Mouse (Mus musculus) neural tube, embryonic 13.5 days (tissue): ENCODE results near the gene Ski. TPM values are rescaled to one million over a fixed set of nuclear protein-coding genes. Genes with fewer than 3 reads are reported as not detected.

ENCODE experiments used
- ATAC-seq: fragments of 200-750 bp; cut with Nextera tagmentation; 2 replicates; pipeline ENCODE4 v1.8.0; 2017; ENCODE audit warnings: low read depth, mild to moderate bottlenecking, moderate TSS enrichment, moderate library complexity
- H3K27ac ChIP-seq: fragments of 300-500 bp; sonication (generic); replicated peaks from 2 replicates; pipeline ENCODE4 v1.5.1; 2015; ENCODE audit warnings: moderate library complexity, mild to moderate bottlenecking, inconsistent platforms
- H3K27me3 ChIP-seq: fragments of 300-500 bp; sonication (generic); 2 replicates; pipeline ENCODE4 v1.6.1; 2015; ENCODE audit warnings: mild to moderate bottlenecking, inconsistent platforms
- H3K36me3 ChIP-seq: fragments of 300-500 bp; sonication (generic); 2 replicates; pipeline ENCODE4 v1.6.1; 2015; ENCODE audit warnings: mild to moderate bottlenecking, inconsistent platforms
- H3K4me1 ChIP-seq: fragments of 300-500 bp; sonication (generic); replicated peaks from 2 replicates; pipeline ENCODE4 v1.6.1; 2015; ENCODE audit warnings: inconsistent platforms
- H3K4me2 ChIP-seq: fragments of 300-500 bp; sonication (generic); 2 replicates; pipeline ENCODE4 v1.6.1; 2015; ENCODE audit warnings: inconsistent platforms, mild to moderate bottlenecking, moderate library complexity
- H3K4me3 ChIP-seq: fragments of 300-500 bp; sonication (generic); 2 replicates; pipeline ENCODE4 v1.5.1; 2015; ENCODE audit warnings: mild to moderate bottlenecking, inconsistent platforms
- H3K9ac ChIP-seq: fragments of 300-500 bp; sonication (generic); 2 replicates; pipeline ENCODE4 v1.6.1; 2015; ENCODE audit warnings: moderate library complexity, mild to moderate bottlenecking, inconsistent platforms
- H3K9me3 ChIP-seq: fragments of 300-500 bp; sonication (generic); 2 replicates; pipeline ENCODE4 v1.6.1; 2016; ENCODE audit warnings: inconsistent platforms
- WGBS: fragments of 180-500 bp; shearing (Covaris S2); methylation state at CpG from one replicate; pipeline ENCODE4 v1.1.7; 2015; 5-methylcytosine and 5-hydroxymethylcytosine counted together
- polyA plus RNA-seq: library from polyadenylated mRNA; unstranded; fragments of >200 nt; fragmentation: Nextera tagmentation; extraction: Ambion mirVana; gene quantifications from 2 replicates; pipeline ENCODE4 v1.2.1, GENCODE M21; 2015

The Ski gene
- polyA plus RNA-seq, 1 experiment from 2014 or later: 11.3 TPM

DNA sequence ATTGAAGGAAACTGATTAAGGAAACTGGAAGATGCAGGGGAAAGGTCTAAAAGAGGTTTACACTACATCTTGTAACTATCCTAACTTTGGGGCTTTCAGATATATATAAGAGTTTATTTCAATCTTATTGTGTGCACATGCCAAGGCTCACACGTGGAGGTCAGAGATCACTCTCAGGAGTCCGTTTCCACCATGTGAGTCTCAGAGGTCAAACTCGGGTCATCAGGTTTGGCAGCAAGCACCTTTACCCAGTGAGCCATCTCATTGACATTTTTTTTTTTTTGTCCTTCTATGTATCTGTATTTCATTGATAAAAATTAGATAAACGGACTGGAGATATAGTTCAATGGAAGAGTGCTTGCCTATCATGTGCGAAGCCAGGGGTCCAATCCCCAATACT is 6.1 kb upstream of the Ski start:
- no peaks in the 10 kb centered on the region for H3K9me3 ChIP-seq
- H3K36me3 ChIP-seq: no peaks in the 10 kb centered on the region
- 78% methylated on average over 5 of the region's 5 CpGs for WGBS
- no peak overlapping the region for H3K4me2 ChIP-seq
- H3K4me3 ChIP-seq: no peak overlapping the region
- H3K27ac ChIP-seq: no peak overlapping the region
- no peak for ATAC-seq
- peaks cover 10% of the 10 kb centered on the region for H3K4me1 ChIP-seq
- H3K27me3 ChIP-seq: no peaks in the 10 kb centered on the region
- H3K9ac ChIP-seq: no peak overlapping the region

DNA sequence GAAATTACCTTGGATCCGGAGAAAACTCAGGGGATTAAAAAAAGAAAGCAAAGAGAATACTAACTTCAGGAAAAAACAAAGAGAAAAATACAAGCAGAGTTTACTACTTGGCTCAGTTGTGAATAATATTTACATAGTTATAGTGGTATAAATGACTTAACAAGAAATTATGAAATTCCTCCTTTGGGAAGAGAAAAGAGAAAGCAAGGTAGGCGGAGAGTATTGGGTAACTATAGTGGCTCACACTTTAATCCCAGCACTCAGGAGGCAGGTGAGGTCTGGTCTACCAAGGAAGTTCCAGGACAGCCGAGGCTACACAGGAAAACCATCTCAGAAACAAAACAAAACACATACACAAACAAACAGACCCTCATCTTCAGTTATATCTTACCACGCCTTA is 5.6 kb upstream of the Ski start:
- no peak for ATAC-seq
- Histone ChIP-seq H3K4me1 (peaks cover 7% of the 10 kb centered on the region; the same call in 1 of the 2 replicates), H3K27me3 (no peaks in the 10 kb centered on the region), H3K9ac (no peak overlapping the region), H3K4me3 (no peak overlapping the region), H3K27ac (no peak overlapping the region), H3K36me3 (no peaks in the 10 kb centered on the region), H3K4me2 (no peak overlapping the region), H3K9me3 (no peaks in the 10 kb centered on the region)
- WGBS: 89% methylated on average over 4 of the region's 4 CpGs

DNA sequence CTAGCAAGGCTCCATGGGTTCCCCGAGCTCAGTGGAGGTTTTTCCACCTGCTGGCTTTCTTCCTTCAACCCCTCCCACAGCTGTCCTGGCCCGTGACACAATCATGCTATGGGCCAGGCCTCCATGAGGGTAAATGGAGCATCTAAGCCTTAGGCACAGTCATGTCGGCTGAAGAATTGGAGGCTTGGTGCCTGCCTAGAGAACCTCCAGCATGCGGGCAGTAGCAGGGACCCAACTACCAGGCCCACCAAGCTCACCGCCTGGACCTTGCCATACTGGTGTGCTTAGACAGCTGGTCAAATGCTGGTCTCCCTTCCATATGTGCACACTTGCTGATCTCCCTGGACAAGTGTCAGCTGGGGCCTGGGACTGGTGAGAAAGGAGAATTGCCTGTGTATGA is 3.5 kb upstream of the Ski start:
- H3K9me3 ChIP-seq: no peaks in the 10 kb centered on the region
- no peak for ATAC-seq
- H3K27me3 ChIP-seq: no peaks in the 10 kb centered on the region
- no peak overlapping the region for H3K27ac ChIP-seq
- peaks cover 17% of the 10 kb centered on the region for H3K4me1 ChIP-seq
- no peak overlapping the region for H3K4me3 ChIP-seq
- no peaks in the 10 kb centered on the region for H3K36me3 ChIP-seq
- no peak overlapping the region for H3K9ac ChIP-seq
- H3K4me2 ChIP-seq: no peak overlapping the region
- WGBS: 86% methylated on average over 5 of the region's 5 CpGs

DNA sequence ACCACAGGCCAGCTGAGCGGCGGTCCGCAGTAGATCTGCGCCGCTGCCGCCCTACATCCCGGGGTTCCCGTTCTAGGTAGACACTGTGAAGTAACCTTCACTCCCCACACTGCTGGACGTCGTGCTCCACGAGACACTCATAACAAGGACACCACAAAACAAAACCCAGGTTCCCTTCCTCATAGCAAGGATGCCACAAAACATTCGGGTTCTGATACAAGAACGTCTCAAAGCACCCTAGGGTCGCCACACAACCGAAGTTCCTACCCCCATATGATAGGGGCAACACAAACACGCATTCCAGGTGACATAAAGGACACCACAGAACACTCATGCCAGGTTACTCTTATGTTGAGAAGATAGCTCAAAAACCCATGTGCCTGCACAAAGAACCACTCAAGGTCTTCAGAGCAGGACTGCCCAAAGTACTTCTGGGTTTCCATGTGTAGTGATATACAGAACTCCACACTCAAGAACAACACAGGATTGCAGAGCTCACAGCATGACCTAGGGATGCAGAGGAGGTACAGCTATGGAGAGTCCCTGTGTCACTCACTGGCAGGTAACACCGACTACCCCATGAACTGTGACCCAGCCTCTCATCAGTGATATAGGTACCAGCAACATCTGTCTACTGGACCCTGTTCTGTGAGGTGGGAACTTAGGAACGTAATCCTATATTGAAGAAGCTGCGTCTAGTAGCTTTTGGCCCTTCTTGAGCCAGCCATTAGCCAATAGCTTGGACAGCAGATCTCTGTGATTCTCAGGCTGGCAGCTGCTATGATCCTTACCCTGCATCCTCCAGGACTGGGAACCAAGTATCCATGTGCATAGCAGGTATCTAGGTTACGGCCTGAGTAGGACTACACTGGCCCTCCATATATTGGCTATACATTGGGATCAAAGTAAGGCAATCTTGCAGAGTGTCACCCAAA is 1.5 kb upstream of the Ski start:
- Histone ChIP-seq H3K4me1 (peaks cover 38% of the 10 kb centered on the region), H3K9me3 (no peaks in the 10 kb centered on the region), H3K4me2 (peak overlapping the region; percentile 69), H3K27me3 (no peaks in the 10 kb centered on the region), H3K36me3 (no peaks in the 10 kb centered on the region), H3K4me3 (peak overlapping the region; percentile 84), H3K27ac (peak overlapping the region; percentile 97), H3K9ac (peak overlapping the region; percentile 87)
- 33% methylated on average over 20 of the region's 20 CpGs for WGBS
- peak; percentile 42 for ATAC-seq

DNA sequence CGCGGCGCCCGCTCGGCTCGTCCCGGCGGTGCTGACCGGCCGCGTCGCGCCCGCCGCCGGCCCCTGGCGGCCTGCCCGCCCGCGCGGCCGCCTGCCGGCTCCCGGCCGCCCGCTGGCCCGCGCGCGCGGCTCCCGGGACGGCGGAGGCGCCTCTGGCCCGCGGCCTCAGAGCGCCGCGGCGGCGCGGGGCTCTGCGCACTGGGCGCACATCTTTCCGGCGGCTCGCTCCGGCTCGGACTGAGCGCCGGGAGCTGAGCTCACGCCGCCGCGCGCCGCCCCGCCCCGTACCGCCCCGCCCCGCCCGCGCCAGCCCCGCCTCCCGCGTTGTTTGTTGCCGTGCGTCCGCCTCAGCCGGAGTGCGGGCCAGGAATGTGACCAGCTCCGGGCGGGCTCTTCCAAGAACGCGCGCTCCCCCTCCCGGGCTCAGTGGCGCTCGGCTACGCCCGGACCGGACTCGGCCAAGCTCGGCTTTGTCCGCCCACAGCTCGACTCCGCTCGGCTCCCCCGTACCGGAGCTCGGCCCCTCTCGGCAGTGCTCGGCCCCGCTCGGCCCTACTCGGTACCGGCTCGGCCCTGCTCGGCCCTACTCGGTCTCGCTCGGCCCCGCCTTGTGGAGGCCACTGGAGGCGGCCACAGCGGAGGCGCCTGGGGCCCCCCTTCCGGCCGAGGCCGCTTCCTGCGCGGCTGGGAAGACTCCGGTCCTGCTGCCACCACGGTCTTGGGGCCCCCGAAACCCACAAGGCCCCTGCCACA is 625 bp upstream of the Ski start:
- ATAC-seq: peak; percentile 99
- Histone ChIP-seq H3K27me3 (no peaks in the 10 kb centered on the region), H3K4me2 (peak overlapping the region; percentile 69), H3K9me3 (no peaks in the 10 kb centered on the region), H3K9ac (peak overlapping the region; percentile 98), H3K36me3 (no peaks in the 10 kb centered on the region), H3K4me3 (peak overlapping the region; percentile 84), H3K27ac (peak overlapping the region; percentile 97), H3K4me1 (peaks cover 46% of the 10 kb centered on the region)
- under 1% methylated on average over 69 of the region's 116 CpGs for WGBS

DNA sequence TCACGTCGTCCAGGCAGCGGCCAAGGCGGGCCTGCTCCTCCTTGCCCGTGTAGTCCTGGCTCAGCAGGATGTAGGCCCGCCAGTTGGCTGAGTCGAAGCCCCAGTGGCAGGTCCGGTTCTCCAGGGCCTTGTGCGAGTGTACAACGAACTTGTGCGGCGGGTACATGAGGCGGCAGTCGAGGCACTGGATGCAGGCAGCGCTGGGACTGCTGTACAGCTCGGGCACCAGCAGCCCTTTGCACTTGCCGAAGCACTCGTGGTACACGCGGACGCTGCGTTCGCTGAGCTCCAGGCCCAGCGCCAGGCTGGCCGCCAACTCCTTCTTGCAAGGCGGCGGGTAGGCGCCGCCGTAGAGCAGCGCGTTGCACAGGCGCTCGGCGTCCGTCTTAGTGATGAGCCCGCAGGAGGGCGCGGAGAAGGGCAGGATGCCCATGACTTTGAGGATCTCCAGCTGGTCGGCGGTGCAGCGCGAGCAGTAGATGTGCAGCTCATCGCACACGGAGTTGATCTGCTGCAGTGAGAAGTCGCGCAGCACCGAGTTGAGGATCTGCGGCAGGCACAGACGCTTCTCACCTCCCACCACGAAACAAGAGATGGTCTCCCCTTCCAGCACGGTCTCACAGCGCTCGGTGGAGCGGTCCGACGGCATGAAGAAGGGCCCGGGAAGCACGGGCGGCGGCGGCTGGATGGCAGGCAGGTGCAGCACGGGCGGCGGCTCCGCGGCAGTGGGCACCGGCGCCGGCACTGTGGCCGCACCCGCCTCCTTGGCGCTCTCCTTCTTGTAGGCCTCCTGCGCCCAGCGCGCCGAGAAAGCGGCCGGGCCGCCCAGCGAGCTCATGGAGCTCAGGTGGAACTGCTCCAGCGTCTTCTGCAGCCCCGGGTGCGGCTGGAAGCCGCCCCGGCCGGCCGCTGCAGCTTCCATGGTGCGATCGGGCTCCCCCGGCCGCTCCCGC is 517 bp downstream of the Ski start:
- H3K27me3 ChIP-seq: no peaks in the 10 kb centered on the region
- H3K9ac ChIP-seq: peak overlapping the region; percentile 98
- peak overlapping the region; percentile 97 for H3K27ac ChIP-seq
- ATAC-seq: no peak
- H3K36me3 ChIP-seq: no peaks in the 10 kb centered on the region
- peaks cover 58% of the 10 kb centered on the region for H3K4me1 ChIP-seq
- peak overlapping the region; percentile 84 for H3K4me3 ChIP-seq
- WGBS: under 1% methylated on average over 84 of the region's 93 CpGs
- H3K4me2 ChIP-seq: peak overlapping the region; percentile 100
- no peaks in the 10 kb centered on the region for H3K9me3 ChIP-seq

DNA sequence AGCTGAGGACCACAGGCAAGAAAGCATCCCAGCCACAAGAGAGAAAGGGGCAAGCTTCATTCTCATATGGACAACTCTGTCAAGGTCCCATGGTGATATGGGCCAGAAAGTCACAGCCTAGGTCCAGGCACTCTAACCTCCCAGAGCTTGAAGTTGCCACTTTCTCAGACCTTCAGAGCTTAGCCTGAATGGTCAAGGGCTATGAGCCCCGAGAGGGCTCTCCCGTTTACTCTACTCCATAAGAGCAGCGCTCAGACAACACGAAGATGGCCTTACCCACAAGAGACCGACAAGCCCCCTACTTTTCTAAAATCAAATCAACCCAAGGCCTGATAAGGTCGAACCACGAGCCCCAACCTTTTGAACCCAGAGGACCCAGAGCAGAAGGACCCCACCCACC is 1.3 kb downstream of the Ski start:
- ATAC-seq: no peak
- Histone ChIP-seq H3K27me3 (no peaks in the 10 kb centered on the region), H3K4me3 (peak overlapping the region; percentile 84), H3K9ac (peak overlapping the region; percentile 98), H3K4me1 (peaks cover 65% of the 10 kb centered on the region), H3K27ac (peak overlapping the region; percentile 97), H3K4me2 (peak overlapping the region; percentile 100), H3K9me3 (no peaks in the 10 kb centered on the region), H3K36me3 (no peaks in the 10 kb centered on the region)
- WGBS: under 1% methylated on average over 7 of the region's 7 CpGs

DNA sequence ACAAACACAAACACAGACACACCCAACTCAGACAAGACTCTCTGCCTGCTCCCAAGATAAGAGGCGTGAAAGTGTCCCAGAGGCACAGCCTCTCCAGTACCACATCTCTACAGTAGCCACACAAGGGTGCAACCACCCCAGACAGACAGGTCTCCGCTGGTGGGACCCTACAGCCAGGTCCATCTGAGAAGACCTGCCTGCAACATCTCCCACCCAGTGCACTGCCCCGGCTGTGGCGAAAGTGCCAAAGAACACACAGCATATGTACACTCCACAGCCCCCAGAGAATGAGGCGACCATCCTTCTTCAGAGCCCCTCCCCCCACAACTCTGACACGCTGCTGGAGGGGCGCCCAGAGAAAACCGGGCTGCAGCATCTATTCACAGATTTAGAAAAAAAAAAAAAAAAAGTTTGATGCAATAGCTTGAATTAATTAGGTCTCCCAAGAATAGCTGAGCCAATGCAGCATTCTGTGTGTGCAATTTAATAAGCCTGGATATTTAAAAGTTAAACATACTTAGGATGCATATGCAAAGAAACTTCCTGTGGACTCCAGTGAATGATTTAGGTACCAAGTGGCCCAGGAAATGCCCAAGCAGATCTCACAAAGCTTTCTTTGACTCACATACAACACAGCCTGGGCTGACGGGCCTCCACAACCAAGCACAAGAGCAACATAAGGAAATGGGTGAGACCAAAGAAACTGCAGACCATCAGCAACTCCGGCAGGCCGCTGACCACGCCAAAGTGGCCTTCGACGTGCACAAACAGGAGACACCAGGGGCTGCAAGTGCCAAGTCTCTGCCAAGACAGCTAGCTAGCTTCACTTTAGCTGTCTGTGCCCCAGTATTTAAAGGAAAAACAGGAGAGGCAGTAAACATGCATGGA is 1.9 kb downstream of the Ski start:
- Histone ChIP-seq H3K9ac (peak overlapping the region; percentile 98), H3K36me3 (no peaks in the 10 kb centered on the region), H3K4me3 (peak overlapping the region; percentile 84), H3K9me3 (no peaks in the 10 kb centered on the region), H3K4me1 (peaks cover 72% of the 10 kb centered on the region), H3K27me3 (no peaks in the 10 kb centered on the region), H3K27ac (peak overlapping the region; percentile 97), H3K4me2 (peak overlapping the region; percentile 100)
- 4% methylated on average over 14 of the region's 14 CpGs for WGBS
- ATAC-seq: no peak

DNA sequence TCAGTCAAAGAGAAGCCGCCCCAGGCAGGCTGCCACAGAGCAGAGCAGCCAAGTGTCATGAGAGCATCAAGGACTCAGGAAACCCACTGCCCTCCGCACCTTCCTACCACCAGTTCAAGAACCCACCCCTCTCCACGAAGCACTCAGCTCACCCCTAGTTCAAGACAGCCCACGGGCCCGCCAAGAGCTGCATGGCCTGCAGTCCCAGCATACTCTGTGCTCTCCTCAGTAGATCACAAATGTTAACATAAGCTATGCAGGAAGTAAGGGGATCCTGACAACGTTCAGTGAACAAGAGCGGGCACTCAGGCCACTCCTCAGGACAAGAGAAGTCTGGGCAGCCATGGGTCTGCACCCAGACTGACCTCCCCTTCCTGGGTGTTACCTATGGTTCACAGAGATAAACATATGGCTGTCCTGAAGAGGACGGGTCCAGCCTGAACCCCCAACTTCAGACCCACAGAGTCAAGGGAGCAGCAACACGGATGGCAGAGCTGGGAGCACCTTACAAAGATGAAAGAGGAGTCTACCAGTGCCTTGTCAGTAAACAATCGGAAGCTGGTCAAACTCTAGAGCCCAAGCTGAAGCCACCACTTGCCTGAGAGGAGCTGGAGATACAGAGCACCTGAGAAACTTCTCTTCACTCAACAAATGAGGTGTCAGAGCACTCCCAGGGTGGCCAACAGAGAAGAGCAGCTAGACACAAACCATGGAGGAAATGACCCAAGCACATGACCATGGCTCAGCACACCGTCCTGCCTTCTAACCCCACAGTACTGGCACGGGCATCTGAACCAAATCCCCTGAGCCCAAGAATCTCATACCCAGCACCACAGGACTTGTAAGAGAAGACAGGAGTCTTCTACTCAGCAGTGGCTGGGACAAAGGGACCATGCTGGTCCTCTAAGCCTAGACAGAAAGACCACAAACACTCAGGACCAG is 2.9 kb downstream of the Ski start:
- peaks cover 81% of the 10 kb centered on the region for H3K4me1 ChIP-seq
- no peaks in the 10 kb centered on the region for H3K36me3 ChIP-seq
- H3K9ac ChIP-seq: peak overlapping the region; percentile 98
- H3K27me3 ChIP-seq: no peaks in the 10 kb centered on the region
- WGBS: 48% methylated on average over 12 of the region's 12 CpGs
- no peaks in the 10 kb centered on the region for H3K9me3 ChIP-seq
- H3K4me3 ChIP-seq: peak overlapping the region; percentile 84
- peak overlapping the region; percentile 100 for H3K4me2 ChIP-seq
- ATAC-seq: no peak
- peak overlapping the region; percentile 97 for H3K27ac ChIP-seq

DNA sequence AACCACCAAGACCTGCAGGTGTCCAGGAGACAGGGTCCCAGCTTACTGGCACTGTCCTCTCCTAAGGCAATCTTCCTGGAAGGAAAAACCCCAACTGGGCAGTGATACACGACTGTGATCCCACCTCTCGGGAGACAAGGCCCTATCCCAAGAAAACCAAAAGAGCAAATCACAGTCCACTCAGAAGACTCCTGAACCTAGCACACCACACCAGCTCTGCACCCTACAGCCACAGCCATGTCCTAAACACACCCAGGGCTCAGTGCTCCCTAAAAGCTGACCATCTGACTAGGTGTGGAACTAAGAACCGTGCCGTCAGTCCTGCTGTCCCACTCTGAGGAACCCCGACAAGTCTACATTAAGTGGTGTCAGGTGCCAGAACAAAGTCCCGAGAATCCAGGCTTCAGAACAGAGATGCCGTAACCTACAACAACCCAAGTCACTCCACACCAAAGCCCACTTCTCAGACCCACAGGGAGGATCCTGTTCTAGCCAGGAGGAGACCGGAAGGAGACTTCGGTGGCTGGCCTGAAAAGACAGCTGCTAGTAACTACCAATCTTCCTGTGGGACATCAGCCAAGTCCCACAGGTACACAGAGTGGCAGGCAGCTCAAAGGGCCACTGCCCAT is 4.2 kb downstream of the Ski start:
- H3K4me1 ChIP-seq: peaks cover 88% of the 10 kb centered on the region
- H3K4me3 ChIP-seq: peak overlapping the region; percentile 84
- no peak overlapping the region for H3K27ac ChIP-seq
- H3K9me3 ChIP-seq: no peaks in the 10 kb centered on the region
- no peaks in the 10 kb centered on the region for H3K36me3 ChIP-seq
- H3K9ac ChIP-seq: peak overlapping the region; percentile 98; the same call in 1 of the 2 replicates
- ATAC-seq: no peak
- peak overlapping the region; percentile 100 for H3K4me2 ChIP-seq
- WGBS: 79% methylated on average over 9 of the region's 9 CpGs
- no peaks in the 10 kb centered on the region for H3K27me3 ChIP-seq
